Mouse (Mus musculus): ENCODE data around the gene Fam19a1.

DNA sequence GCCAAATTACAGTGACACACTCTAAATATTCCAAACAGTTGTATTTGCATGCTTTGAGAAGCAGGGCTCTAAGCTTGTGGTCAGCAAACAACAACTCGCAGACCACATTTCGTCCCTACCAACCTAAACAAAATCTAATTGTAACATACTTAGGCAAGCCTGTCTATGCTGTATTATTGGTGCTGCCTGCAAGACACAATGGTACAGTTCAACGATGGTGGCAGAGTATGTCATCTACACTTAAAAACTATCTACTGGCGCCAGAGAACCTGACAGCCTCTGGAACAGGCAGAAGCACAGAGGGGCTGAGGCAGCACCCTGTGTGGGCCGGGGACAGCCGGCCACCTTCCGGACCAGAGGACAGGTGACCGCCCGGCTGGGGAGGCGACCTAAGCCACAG, 482.2 kb downstream of the Fam19a1 start:
- TF ChIP-seq POLR2A (IDR thresholded peaks at IDR 0.05; ENCODE audit: low read depth, low read length): no peak
- TF ChIP-seq CTCF (IDR thresholded peaks at IDR 0.05; ENCODE audit: borderline replicate concordance, insufficient read depth, low read length): no peak

Measured in embryonic fibroblast, embryonic 13.5 days (primary cell).